Mouse (Mus musculus) left cerebral cortex, adult 8-10 months (tissue): Measurements from ENCODE around the gene Ppm1j. TPM values are rescaled to one million over a fixed set of nuclear protein-coding genes. Genes with fewer than 3 reads are reported as not detected.

Experiments
- DNase-seq, 2 experiments: peaks; one replicate each; pipeline ENCODE4 v3.0.0; 2022; ENCODE audit warnings: low spot score in 2 of 2
- total RNA-seq, 4 experiments: library from RNA; stranded (reverse); gene quantifications; 2 replicates each; pipeline ENCODE4 v1.2.4; 2022

Ppm1j gene
- total RNA-seq, 4 experiments from 2014 or later = 0.70 to 1.3 (median 1.1) TPM

DNA sequence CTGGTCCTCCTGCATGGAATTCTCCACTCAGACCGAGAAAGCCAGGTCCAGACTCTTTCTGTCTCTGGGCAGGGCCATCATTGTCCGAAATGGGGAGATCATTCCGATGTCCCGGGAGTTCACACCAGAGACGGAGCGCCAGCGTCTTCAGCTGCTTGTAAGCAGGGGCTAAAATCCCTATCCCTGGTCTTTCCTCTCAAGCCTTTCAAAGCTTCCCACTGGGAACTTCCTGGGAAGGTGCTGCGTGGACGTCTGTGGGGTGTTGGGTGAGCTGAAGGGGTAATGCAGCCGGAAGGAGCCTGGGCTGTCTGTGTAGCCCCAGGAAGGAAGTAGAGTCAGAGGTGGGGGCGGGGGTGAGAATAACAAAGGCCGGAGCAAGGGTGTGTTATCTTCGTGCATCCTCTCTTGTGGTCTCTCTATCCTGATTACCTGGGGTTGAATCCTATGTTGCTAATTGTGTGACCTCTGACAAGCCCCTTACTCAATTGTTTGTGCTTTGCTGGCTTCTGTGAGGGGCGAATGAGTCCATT lies 3.2 kb downstream of the Ppm1j start:
- DNase-seq = no peak

DNA sequence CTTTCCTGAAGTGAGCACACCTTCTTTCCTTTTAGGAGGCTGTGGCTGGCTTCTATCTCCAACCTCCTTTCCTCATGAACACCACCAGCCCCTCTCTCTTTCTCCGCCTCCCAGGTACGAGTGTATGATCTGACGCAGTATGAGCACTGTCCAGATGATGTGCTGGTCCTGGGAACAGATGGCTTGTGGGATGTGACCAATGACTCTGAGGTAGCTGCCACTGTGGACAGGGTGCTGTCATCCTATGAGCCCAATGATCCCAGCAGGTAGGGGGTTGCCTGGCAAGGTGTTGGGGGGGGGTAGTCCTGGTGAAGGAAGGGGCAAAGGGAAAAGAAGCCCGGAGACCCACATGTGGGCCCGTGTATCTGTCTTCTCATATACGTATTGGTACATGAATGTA lies 4.4 kb downstream of the Ppm1j start:
- DNase-seq = no peak

DNA sequence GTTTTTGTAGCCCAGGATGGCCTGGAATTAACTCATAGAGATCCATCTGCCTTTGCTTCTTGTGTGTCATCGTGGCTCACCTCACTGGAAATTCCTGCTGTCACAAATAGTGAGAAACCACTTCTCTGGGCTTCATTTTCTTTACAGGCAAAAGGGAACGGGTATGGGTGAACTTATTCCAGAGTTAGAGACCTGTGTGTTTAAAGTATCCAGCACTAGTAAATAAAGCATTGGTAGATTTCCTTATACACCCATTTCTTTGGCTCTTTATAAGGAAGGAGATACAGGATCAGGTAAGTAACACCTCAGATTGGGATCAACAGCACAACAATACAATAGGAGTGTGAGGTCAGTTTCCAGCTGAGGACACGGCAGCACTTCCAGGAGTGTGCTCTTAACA lies 7.2 kb downstream of the Ppm1j start, which contains the start of gene Rhoc:
Gene Rhoc, plus strand, starts transcription at position 301 of the 400 bp plus-strand sequence.
- DNase-seq = no peak

DNA sequence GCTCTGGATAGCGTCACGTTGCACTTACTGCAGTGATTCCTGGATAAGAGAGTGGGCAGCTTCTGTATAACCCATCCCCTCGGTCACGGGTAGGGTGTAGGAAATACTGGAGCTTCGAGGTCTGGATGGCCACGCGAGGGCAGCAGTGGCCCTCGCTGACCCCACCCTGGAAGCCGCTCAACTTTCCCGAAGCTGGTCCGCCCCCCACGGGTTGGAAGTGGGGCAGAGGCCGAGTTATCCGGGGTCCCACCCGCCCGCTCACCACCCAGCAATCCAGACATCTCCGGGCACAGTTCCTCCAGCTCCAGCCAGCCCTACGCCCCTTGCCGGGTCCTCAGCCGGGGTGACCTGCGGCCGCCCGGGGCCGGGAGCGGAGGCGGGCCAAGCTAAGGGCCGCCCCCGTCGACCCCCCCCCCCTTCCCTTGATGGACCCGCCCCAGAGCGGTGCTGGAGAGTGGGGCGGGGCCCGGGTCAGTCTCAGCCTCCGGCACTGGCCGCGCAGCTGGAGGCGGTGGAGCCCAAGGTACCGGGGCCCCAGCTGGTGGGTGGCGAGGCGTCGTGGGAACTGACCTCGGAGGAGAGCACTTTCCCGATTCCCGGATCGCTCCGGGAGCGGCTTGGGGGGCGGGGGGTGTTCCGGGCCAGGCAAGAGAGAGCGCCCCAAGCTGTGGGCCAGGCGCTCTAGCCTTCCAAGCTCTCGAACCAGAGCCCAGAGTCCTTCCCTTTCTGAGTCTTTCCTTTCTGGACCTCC lies 7.9 kb downstream of the Ppm1j start:
- no peak for DNase-seq

DNA sequence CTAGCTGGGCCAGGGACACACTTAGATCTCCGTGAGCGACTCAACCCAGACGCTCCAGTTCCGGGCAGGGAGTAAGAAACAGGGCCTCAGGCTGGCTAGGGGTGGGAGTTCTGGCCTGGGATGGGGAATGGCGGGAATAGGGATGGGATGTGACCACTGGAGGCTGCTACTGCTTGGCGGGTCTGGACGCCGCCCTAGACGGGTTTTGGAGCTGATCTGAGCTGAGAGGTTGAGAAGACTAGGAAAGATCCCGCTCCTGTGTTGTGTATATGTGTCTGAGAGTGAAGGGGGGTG lies 8.4 kb downstream of the Ppm1j start:
- DNase-seq = no peak

DNA sequence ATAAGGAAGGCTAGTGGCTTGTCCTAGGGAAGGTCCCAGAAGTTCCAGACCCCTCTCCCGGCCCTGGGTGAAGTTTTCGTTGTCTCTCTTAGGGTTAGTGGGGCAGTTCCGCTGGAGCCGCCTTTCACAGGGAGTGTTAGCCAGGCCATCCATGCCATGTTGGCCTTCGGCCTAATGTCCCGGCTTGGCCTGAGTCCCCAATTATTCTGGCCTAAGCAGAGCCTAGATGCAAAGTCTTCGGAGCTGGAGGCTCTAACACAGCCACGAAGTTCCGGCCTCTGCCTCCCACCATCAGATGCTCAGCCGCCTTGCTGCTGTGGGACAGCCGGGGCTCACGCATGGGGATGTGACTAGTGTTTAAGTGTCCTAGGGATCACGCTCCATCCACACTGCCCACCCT lies 9.0 kb downstream of the Ppm1j start:
- DNase-seq = no peak

DNA sequence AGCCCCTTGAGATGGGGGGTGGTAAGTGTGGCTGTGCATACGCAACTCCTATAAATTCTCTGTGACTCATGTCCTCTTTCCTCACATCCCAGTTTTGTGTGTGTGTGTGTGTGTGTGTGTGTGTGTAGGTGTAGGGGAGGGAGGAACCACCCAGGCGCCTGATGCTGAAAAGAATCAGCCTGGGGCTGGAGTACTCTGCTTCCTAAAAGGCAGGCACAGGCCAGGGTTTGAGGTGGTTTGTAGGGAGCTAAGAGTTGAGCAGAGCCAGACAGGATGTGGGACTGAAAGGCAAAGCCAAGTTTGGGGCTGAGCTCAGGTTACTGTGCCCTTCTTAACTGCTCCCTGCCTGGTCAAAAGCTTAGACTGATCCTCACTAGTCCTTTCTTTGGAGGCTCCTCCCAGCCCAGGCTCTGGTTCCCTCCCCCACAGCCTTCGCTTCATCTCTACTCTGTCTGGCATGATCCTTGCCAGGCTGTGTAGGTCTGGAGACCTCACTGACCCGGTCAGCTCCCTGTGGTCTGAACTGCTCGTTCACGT lies 9.6 kb downstream of the Ppm1j start:
- no peak for DNase-seq

DNA sequence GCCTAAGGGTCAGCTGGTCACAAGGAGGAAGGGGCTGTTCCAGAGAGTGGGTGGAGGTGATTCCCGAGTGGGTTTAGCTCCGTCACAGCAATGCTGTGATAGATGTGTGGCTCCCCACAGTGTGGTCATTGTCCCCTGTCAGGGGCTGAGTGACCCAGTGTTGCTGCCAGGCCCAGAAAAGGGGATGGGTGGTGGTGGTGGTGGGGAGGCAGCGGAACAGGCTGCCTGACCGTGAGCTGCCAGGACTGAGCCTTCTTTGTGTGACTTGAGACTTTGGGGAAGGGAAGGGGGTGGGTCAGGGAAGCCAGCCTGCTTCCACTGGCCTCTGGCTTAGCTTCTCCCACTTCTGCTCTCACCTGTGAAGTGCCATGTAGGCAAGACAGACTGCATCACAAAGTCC lies 10.2 kb downstream of the Ppm1j start:
- no peak for DNase-seq

DNA sequence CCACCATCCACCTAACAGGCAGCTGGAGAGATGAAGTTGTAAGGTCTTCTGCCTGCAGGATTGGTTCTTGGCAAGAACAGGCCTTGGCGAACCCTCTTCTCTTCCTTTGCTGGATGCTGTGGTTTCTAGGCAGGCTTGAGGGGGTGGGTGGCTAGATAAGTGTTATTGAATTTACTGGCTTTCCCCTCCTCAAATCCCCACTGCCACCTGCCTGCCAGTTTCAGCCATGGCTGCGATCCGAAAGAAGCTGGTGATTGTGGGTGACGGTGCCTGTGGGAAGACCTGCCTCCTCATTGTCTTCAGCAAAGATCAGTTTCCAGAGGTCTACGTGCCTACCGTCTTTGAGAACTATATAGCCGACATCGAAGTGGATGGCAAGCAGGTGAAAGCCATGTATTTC lies 10.8 kb downstream of the Ppm1j start:
- no peak for DNase-seq

DNA sequence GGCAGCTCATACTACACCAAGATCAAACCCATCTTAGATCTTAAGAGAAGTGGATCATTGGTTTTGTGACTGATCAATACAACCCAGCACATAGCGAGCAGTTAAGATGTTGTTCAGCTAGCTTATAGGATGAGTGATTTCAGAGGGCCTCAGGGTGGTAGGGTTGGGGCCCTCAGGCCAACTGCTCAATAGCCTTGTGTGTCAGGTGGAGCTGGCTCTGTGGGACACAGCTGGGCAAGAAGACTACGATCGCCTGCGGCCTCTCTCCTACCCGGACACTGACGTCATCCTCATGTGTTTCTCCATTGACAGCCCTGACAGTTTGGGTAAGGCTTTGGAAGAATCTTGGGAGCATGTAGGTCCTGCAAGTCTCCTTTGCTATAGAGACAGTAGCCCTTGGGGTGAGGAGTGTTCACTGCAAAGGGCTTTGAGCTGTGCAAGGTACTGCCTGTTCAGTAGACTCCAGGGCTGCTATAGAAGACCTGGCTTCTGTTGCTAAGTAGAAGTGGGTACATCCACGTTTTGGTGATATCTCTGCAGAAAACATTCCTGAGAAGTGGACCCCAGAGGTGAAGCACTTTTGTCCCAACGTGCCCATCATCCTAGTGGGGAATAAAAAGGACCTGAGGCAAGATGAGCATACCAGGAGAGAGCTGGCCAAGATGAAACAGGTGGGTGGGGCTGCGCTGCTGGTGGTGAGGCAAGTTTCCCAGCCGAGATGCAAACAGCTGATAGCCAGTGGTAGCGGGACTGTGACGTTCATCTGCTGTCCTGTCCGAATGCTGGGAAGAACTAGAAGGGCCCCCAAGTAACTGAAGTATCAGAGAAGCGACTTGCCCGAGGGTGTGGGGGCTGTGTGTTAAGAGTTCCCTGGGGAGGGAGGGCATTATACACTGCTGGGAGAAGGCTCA lies 11.8 kb downstream of the Ppm1j start:
- DNase-seq = no peak

DNA sequence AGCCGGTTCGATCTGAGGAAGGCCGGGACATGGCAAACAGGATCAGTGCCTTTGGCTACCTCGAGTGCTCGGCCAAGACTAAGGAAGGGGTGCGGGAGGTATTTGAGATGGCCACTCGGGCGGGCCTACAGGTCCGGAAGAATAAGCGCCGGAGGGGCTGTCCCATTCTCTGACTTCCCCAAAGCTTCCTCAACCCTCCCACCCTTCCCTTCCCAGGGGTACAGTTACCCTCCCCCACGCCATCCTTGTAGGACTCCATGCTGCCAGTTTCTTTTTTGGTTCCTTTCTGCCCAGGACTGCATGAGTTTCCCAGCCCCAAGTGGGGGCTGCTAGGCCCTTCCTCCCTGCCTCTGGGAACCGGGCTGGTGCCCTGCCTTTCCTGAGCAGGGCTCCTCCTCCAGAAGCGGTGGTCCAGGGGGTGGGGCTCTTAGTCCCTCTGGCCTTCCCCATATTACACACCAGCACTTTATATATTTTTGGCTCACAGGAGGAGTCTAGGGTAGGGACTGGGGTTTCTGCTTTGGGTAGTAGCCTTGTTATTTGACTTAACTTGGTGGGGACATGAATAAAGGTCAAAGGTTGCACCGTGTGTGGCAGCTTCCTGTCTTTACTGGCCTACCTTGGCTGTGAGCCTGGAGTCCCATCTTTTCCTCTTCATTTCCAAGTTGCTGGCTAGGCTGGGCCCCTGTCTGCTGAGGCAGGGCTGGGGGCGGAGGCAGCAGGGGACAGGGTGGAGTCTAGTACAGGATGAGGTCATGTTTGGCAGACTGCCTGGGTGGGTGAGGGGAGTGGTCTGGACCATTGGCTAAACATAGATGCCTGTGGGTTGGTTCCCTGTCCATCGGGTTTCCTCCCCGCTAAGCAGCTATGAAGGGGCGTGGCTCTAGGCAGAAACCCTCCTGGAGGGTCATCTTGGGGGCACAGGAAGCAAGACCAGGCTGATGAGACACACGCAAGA lies 13.3 kb downstream of the Ppm1j start:
- peak in 1 of 2 experiments; percentile 73 for DNase-seq

DNA sequence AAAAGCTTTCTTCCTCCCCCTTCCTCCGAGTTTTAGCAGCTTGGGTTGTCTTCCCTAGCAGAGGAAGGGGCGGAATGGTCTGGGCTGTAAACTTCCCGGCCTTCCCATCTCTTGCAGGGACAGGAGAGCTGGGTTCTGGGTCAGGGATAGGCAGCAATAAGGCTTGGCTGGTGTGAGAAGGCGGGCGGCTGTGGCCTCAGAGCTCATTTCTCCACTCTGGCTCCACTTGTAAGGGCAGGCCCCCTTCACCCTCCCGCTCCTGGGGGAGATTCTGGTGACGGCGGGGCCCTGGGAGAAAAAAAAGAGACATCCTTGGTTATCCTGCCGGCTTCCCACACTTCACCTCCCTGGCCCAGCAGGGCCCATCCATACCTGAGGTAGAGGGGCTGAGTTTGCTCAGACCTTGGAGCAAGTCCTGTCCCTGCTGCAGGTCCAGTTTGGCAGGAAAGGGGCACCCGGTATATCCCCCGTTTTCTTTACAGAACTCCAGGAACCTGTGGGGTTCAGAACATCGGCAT lies 14.2 kb downstream of the Ppm1j start:
- DNase-seq = no peak

DNA sequence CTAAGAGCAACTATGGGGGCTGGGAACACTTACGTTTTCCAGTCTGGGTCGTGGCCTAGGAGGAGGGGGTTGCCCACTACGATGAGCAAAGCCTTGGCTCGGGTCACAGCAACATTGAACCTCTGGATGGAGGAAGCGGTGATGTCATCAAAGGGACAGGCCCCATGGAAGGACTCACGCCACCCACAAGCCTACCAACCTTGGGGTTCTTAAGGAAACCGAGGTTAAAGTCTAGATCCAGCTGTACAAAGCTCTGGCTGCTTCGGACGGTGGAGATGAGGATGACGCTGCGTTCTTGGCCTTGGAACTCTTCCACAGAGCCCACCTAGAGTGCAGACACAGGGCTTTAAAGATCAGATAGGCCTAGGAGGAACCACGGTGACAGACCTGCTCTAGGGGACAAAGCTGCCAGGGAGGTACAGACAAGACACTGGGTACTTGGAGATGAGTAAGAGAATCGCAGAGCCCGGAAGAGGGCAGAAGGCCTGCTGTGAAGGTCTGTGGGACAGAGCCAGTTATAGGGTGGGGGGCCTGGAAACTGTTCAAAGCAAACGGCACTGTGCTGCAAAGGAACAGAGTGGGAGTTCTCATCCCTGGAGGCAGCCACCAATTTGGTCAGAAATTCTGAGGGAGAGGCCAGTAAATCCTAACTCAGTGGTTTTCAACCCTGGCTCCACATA lies 14.9 kb downstream of the Ppm1j start:
- no peak for DNase-seq

DNA sequence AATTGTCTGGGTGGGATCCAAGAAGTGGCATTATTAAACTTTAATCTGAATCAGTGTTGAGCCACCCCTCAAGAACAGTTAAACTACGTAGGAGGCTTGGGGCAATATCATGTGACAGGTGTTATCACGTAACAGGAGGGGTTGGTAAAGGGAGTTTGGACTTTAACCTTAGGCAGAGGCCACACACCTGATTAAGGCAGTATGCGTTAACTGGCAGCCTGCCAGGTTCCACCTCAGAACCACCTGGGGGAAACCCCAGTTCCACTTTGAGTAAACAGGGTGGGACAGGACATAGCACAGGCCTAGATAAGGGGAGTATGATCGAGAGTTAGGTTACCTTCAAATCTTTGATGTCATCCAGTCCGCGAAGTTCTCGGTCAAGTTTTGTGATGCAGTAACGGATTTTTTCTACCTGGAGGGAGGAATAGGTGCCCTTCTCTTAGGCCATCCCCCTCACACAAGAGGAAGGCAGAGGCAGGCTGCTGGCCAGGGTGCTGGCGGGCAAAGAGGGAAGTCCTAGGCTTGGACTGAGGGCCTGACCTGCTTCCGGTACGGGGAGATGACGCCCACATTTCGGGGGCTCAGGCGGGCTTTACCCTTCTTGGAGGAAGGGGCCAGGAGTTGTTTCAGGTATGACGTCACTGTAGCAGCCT lies 15.7 kb downstream of the Ppm1j start:
- DNase-seq = no peak

DNA sequence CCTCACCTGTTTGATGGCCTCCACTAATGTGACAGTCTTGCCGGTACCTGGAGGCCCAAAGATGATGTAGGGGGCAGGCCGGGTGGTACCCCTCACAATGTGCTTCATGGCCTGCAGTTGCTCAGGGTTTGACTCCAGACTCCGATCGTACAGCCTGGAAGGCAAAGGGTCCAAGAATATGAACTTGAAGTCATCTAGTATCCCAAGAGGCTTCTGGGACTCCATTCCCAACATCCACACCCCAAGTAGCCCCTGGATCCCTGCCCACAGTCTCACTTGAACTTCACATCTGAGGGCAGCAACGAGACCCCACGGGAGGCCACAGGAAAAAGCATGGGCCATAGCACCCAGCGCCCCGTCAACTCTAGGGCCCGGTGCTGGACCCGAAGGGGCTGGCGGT lies 19.8 kb downstream of the Ppm1j start:
- no peak for DNase-seq

DNA sequence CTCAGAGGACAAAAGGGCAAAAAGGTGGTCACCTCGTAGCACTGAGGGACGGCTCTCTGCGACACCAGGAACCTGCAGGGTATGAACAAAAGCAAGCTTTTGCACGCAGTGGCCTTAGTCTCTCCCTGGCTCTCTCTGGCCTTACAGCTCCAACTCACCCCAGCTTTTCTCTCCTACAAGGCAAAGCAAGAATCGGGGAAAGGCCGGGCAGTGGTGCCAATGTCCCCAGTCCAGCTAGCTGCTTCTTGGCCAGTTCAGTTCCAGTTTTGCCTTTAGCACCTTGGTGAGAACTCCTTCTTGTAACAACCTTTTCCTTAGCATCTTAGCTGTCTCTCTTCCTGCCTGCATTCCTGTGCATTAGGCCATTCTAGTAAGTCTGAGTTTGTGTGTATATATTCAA lies 20.6 kb downstream of the Ppm1j start:
- no peak for DNase-seq

DNA sequence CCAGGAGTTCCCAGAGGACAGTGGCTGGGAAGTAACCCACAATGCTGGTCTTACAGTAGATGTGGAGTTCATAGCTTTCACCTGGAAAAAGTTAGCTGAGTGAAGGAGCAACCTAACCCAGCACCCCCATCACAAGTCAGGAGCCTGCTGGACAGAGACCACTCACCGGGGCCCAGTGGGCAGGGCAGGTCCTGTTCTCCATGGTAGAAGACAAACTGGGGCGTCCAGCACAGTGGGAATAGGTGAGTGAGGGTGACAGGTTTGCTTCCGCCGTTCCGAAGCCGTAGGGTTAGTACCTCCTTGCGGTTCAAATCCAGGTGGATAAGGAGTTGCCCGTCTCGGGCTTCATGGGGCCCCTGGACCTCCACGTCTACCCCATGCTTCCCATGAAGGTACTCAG lies 23.5 kb downstream of the Ppm1j start:
- DNase-seq = no peak

DNA sequence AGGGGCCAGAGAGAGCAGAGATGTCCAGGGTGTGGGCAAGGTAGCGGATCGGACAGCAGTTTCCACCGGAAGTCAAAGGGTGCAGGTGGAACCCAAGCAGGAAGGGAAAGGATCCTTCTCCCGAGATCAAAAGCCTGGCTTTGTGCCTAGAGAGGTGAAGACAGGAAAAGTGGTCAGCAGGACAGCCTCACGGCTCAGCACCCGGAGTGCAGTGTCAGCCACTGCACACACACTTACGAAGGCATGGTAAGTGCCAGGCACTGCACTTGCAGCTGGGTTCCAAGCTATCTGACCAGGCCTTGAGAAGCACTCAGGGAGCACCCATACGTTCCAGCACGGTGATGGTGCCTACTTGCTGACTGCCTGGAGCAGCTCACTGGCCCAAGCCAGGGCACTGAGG lies 24.7 kb downstream of the Ppm1j start:
- DNase-seq = no peak

DNA sequence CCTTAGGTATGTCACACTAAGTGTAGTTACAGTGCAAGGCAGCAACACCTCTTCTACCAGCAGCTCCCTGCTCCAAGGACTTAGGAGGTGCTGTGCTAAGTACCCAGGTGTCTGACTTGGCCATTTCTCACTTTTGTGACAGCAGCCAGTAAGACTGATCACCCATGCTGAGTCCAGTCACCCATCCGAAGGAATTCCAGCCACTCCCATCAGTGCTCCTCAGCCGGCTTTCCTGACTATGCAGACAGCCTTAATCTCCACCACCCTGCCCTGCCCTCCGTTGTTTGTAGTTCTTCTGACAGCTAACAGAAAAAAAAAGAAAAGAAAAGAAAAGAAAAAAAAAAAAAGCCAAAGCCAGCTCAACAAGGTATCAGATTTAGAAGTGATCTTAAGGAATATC lies 30.9 kb downstream of the Ppm1j start:
- no peak for DNase-seq

DNA sequence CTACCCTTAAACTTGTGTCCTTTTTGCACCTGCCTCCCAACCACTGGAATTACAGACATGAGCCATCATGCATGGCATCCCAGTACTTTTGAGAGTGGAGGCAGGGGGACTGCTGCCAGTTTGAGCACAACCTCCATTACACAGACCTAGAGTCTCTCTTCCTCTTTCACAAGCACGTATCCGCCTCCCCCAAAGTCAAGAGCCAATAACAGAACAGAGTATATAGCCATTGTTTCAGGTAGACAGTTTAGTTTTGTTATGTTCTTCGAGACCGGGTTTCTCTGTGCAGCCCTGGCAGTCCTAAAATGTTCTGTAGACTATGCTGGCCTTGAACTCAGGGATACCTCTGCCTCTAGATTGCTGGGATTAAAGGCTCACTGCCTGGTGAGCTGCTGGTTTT lies 31.4 kb downstream of the Ppm1j start:
- DNase-seq = no peak
